Mouse (Mus musculus) testis, adult 2 months (tissue): ENCODE data around the gene Tes. TPM values are rescaled to one million over a fixed set of nuclear protein-coding genes. Genes with fewer than 3 reads are reported as not detected.
A peak's percentile ranks its signal among the peaks of the same experiment; 100 is the strongest.

Source experiments
- H3K27ac ChIP-seq: fragments of 200-500 bp; 2 replicates; pipeline ENCODE4 v1.5.1; 2012; ENCODE audit warnings: low read depth, low read length; ENCODE audit not compliant: control insufficient read depth, insufficient read depth
- H3K27me3 ChIP-seq: fragments of 200-500 bp; 2 replicates; pipeline ENCODE4 v1.6.1; 2012; ENCODE audit warnings: mild to moderate bottlenecking, low read length, moderate library complexity; ENCODE audit not compliant: control insufficient read depth, insufficient read depth
- H3K36me3 ChIP-seq: fragments of 200-500 bp; 2 replicates; pipeline ENCODE4 v1.6.1; 2012; ENCODE audit warnings: mild to moderate bottlenecking, low read length; ENCODE audit not compliant: control insufficient read depth, insufficient read depth
- H3K4me1 ChIP-seq: fragments of 200-500 bp; 2 replicates; pipeline ENCODE4 v1.6.1; 2012; ENCODE audit warnings: low read length; ENCODE audit not compliant: control insufficient read depth, insufficient read depth
- H3K4me3 ChIP-seq: fragments of 200-500 bp; 2 replicates; pipeline ENCODE4 v1.5.1; 2012; ENCODE audit warnings: low read depth, mild to moderate bottlenecking, low read length, moderate library complexity, mixed read lengths; ENCODE audit not compliant: control insufficient read depth
- CTCF ChIP-seq: fragments of 200-500 bp; IDR thresholded peaks from 2 replicates; pipeline ENCODE4 v1.5.1; 2012; ENCODE audit warnings: low read depth, mild to moderate bottlenecking, inconsistent platforms, low read length, moderate library complexity; ENCODE audit not compliant: control insufficient read depth, insufficient read depth, insufficient replicate concordance
- POLR2A ChIP-seq: fragments of 200-500 bp; IDR thresholded peaks from 2 replicates; pipeline ENCODE4 v1.6.1; 2012; ENCODE audit warnings: low read depth, mild to moderate bottlenecking, inconsistent platforms, low read length, moderate library complexity; ENCODE audit not compliant: control insufficient read depth
- polyA plus RNA-seq: library from polyadenylated mRNA; depleted of rRNA; stranded (reverse); fragments of >200 nt; gene quantifications from 2 replicates; pipeline ENCODE4 v1.2.3, GENCODE M21; 2012; rRNA removed

Tes gene
- 59.7 and 60.4 TPM in 2 replicates for polyA plus RNA-seq

GRCm38 (mm10) chr6:17064936-17065790 is at the start of gene Tes:
Tes (plus strand) TSS chr6:17065149.
- H3K27ac ChIP-seq = 0 out of 2 replicates have a peak within 1 kb of the TSS, but pooled peaks have one; percentile 8
- H3K4me3 ChIP-seq = peak within 1 kb of the TSS; percentile 90
- no peak for TF ChIP-seq CTCF
- TF ChIP-seq POLR2A = peak; percentile 65
- no peaks in the 10 kb centered on the region for H3K27me3 ChIP-seq
- peaks cover 10% of the 10 kb centered on the region for H3K4me1 ChIP-seq
- no peaks in the 10 kb centered on the region for H3K36me3 ChIP-seq

GRCm38 (mm10) chr6:17025886-17026285 is 39.1 kb upstream of the Tes start:
- no peak for TF ChIP-seq CTCF
- no peak for TF ChIP-seq POLR2A
- H3K27ac ChIP-seq = no peak overlapping the region
- no peaks in the 10 kb centered on the region for H3K27me3 ChIP-seq
- H3K36me3 ChIP-seq = no peaks in the 10 kb centered on the region
- H3K4me1 ChIP-seq = no peaks in the 10 kb centered on the region
- no peak overlapping the region for H3K4me3 ChIP-seq

GRCm38 (mm10) chr6:17027572-17027971 is 37.4 kb upstream of the Tes start:
- TF ChIP-seq POLR2A = no peak
- TF ChIP-seq CTCF = no peak
- H3K4me1 ChIP-seq = no peaks in the 10 kb centered on the region
- no peaks in the 10 kb centered on the region for H3K36me3 ChIP-seq
- no peak overlapping the region for H3K4me3 ChIP-seq
- no peaks in the 10 kb centered on the region for H3K27me3 ChIP-seq
- no peak overlapping the region for H3K27ac ChIP-seq

- no peaks in the 10 kb centered on the region for H3K36me3 ChIP-seq
- H3K4me1 ChIP-seq = no peaks in the 10 kb centered on the region
- no peaks in the 10 kb centered on the region for H3K27me3 ChIP-seq
- no peak overlapping the region for H3K27ac ChIP-seq
- TF ChIP-seq CTCF (no peak), POLR2A (no peak)
- H3K4me3 ChIP-seq = no peak overlapping the region
These were observed 36.1 kb upstream of the Tes start for GRCm38 (mm10) chr6:17028809-17029208.

- Histone ChIP-seq H3K27me3 (no peaks in the 10 kb centered on the region), H3K4me3 (no peak overlapping the region), H3K4me1 (no peaks in the 10 kb centered on the region), H3K27ac (no peak overlapping the region), H3K36me3 (no peaks in the 10 kb centered on the region)
- TF ChIP-seq CTCF (no peak), POLR2A (no peak)
These were observed 32.7 kb upstream of the Tes start for GRCm38 (mm10) chr6:17032231-17032728.

- no peak overlapping the region for H3K4me3 ChIP-seq
- H3K27me3 ChIP-seq = no peaks in the 10 kb centered on the region
- no peak for TF ChIP-seq POLR2A
- TF ChIP-seq CTCF = no peak
- no peaks in the 10 kb centered on the region for H3K36me3 ChIP-seq
- no peaks in the 10 kb centered on the region for H3K4me1 ChIP-seq
- H3K27ac ChIP-seq = no peak overlapping the region
These were observed 30.9 kb upstream of the Tes start for GRCm38 (mm10) chr6:17034095-17034494.

GRCm38 (mm10) chr6:17035228-17035627 is 29.7 kb upstream of the Tes start:
- no peak overlapping the region for H3K4me3 ChIP-seq
- no peak overlapping the region for H3K27ac ChIP-seq
- TF ChIP-seq POLR2A = no peak
- no peak for TF ChIP-seq CTCF
- H3K36me3 ChIP-seq = no peaks in the 10 kb centered on the region
- H3K27me3 ChIP-seq = no peaks in the 10 kb centered on the region
- no peaks in the 10 kb centered on the region for H3K4me1 ChIP-seq

GRCm38 (mm10) chr6:17051432-17052025 is 13.4 kb upstream of the Tes start:
- H3K27ac ChIP-seq = no peak overlapping the region
- no peak for TF ChIP-seq CTCF
- TF ChIP-seq POLR2A = no peak
- no peak overlapping the region for H3K4me3 ChIP-seq
- H3K27me3 ChIP-seq = no peaks in the 10 kb centered on the region
- H3K4me1 ChIP-seq = no peaks in the 10 kb centered on the region
- no peaks in the 10 kb centered on the region for H3K36me3 ChIP-seq
